Mouse (Mus musculus): ENCODE measurements around the gene Smg1. TPM values are rescaled to one million over a fixed set of nuclear protein-coding genes. Genes with fewer than 3 reads are reported as not detected.

Smg1 gene
- 4.3 and 14.1 TPM in 2 replicates for polyA plus RNA-seq (2012; ENCODE audit: insufficient read depth, low replicate concordance)

- TF ChIP-seq GATA1 (IDR thresholded peaks at IDR 0.05; ENCODE audit: borderline replicate concordance, low read length) (no peak), FLI1 (IDR thresholded peaks at IDR 0.05; ENCODE audit: low read length) (no peak)
- H3K36me3 ChIP-seq (replicated peaks; ENCODE audit: low read length), result peaks cover 3% of the 10 kb centered on the region
- H3K9me3 ChIP-seq, result no peaks in the 10 kb centered on the region
- no peaks in the 10 kb centered on the region for H3K27me3 ChIP-seq (replicated peaks)
- H3K4me3 ChIP-seq (replicated peaks), result peak within 1 kb of the TSS; percentile 99
- H3K4me1 ChIP-seq, result peaks cover 49% of the 10 kb centered on the region
Observed at GRCm38 (mm10) chr7:118243453-118244385, at the start of gene Smg1. Gene Smg1 (minus strand): TSS chr7:118243670.

GRCm38 (mm10) chr7:118283186-118283585 is 39.7 kb upstream of the Smg1 start:
- TF ChIP-seq GATA1 (IDR thresholded peaks at IDR 0.05; ENCODE audit: borderline replicate concordance, low read length) (no peak), FLI1 (IDR thresholded peaks at IDR 0.05; ENCODE audit: low read length) (no peak)
- no peaks in the 10 kb centered on the region for H3K27me3 ChIP-seq (replicated peaks)
- H3K9me3 ChIP-seq, result peaks cover 9% of the 10 kb centered on the region
- H3K4me3 ChIP-seq (replicated peaks), result peak overlapping the region; percentile 23
- peaks cover 3% of the 10 kb centered on the region for H3K36me3 ChIP-seq (replicated peaks; ENCODE audit: low read length)
- peaks cover 46% of the 10 kb centered on the region for H3K4me1 ChIP-seq

GRCm38 (mm10) chr7:118282543-118282942 is 39.1 kb upstream of the Smg1 start:
- no peak for TF ChIP-seq FLI1 (IDR thresholded peaks at IDR 0.05; ENCODE audit: low read length)
- TF ChIP-seq GATA1 (IDR thresholded peaks at IDR 0.05; ENCODE audit: borderline replicate concordance, low read length), result no peak
- Histone ChIP-seq H3K4me3 (replicated peaks) (no peak overlapping the region), H3K36me3 (replicated peaks; ENCODE audit: low read length) (peaks cover 3% of the 10 kb centered on the region), H3K9me3 (peaks cover 9% of the 10 kb centered on the region), H3K4me1 (peaks cover 52% of the 10 kb centered on the region), H3K27me3 (replicated peaks) (no peaks in the 10 kb centered on the region)

- peak overlapping the region; percentile 50 for H3K4me3 ChIP-seq (replicated peaks)
- no peaks in the 10 kb centered on the region for H3K27me3 ChIP-seq (replicated peaks)
- no peaks in the 10 kb centered on the region for H3K9me3 ChIP-seq
- peaks cover 78% of the 10 kb centered on the region for H3K4me1 ChIP-seq
- no peaks in the 10 kb centered on the region for H3K36me3 ChIP-seq (replicated peaks; ENCODE audit: low read length)
- TF ChIP-seq GATA1 (IDR thresholded peaks at IDR 0.05; ENCODE audit: borderline replicate concordance, low read length), result no peak
- no peak for TF ChIP-seq FLI1 (IDR thresholded peaks at IDR 0.05; ENCODE audit: low read length)
Observed at GRCm38 (mm10) chr7:118279521-118279920, 36.1 kb upstream of the Smg1 start.

GRCm38 (mm10) chr7:118277335-118277910 is 34.0 kb upstream of the Smg1 start:
- Histone ChIP-seq H3K36me3 (replicated peaks; ENCODE audit: low read length) (no peaks in the 10 kb centered on the region), H3K27me3 (replicated peaks) (no peaks in the 10 kb centered on the region), H3K4me3 (replicated peaks) (peak overlapping the region; percentile 79), H3K9me3 (no peaks in the 10 kb centered on the region), H3K4me1 (peaks cover 63% of the 10 kb centered on the region)
- TF ChIP-seq GATA1 (IDR thresholded peaks at IDR 0.05; ENCODE audit: borderline replicate concordance, low read length), result no peak
- TF ChIP-seq FLI1 (IDR thresholded peaks at IDR 0.05; ENCODE audit: low read length), result no peak

GRCm38 (mm10) chr7:118276684-118277334 is 33.3 kb upstream of the Smg1 start:
- Histone ChIP-seq H3K27me3 (replicated peaks) (no peaks in the 10 kb centered on the region), H3K9me3 (no peaks in the 10 kb centered on the region), H3K4me3 (replicated peaks) (peak overlapping the region; percentile 78), H3K4me1 (peaks cover 59% of the 10 kb centered on the region), H3K36me3 (replicated peaks; ENCODE audit: low read length) (no peaks in the 10 kb centered on the region)
- TF ChIP-seq FLI1 (IDR thresholded peaks at IDR 0.05; ENCODE audit: low read length) (no peak), GATA1 (IDR thresholded peaks at IDR 0.05; ENCODE audit: borderline replicate concordance, low read length) (no peak)

- Histone ChIP-seq H3K27me3 (replicated peaks) (no peaks in the 10 kb centered on the region), H3K36me3 (replicated peaks; ENCODE audit: low read length) (no peaks in the 10 kb centered on the region), H3K9me3 (no peaks in the 10 kb centered on the region), H3K4me1 (peaks cover 53% of the 10 kb centered on the region), H3K4me3 (replicated peaks) (no peak overlapping the region)
- TF ChIP-seq FLI1 (IDR thresholded peaks at IDR 0.05; ENCODE audit: low read length) (no peak), GATA1 (IDR thresholded peaks at IDR 0.05; ENCODE audit: borderline replicate concordance, low read length) (no peak)
Observed at GRCm38 (mm10) chr7:118275265-118275664, 31.8 kb upstream of the Smg1 start.

- Histone ChIP-seq H3K36me3 (replicated peaks; ENCODE audit: low read length) (no peaks in the 10 kb centered on the region), H3K4me1 (peaks cover 50% of the 10 kb centered on the region), H3K27me3 (replicated peaks) (no peaks in the 10 kb centered on the region), H3K4me3 (replicated peaks) (no peak overlapping the region), H3K9me3 (no peaks in the 10 kb centered on the region)
- no peak for TF ChIP-seq GATA1 (IDR thresholded peaks at IDR 0.05; ENCODE audit: borderline replicate concordance, low read length)
- no peak for TF ChIP-seq FLI1 (IDR thresholded peaks at IDR 0.05; ENCODE audit: low read length)
Observed at GRCm38 (mm10) chr7:118274851-118275250, 31.4 kb upstream of the Smg1 start.

- H3K36me3 ChIP-seq (replicated peaks; ENCODE audit: low read length), result no peaks in the 10 kb centered on the region
- H3K9me3 ChIP-seq, result no peaks in the 10 kb centered on the region
- no peaks in the 10 kb centered on the region for H3K27me3 ChIP-seq (replicated peaks)
- H3K4me3 ChIP-seq (replicated peaks), result no peak overlapping the region
- TF ChIP-seq GATA1 (IDR thresholded peaks at IDR 0.05; ENCODE audit: borderline replicate concordance, low read length) (no peak), FLI1 (IDR thresholded peaks at IDR 0.05; ENCODE audit: low read length) (no peak)
- H3K4me1 ChIP-seq, result peaks cover 46% of the 10 kb centered on the region
Observed at GRCm38 (mm10) chr7:118274169-118274568, 30.7 kb upstream of the Smg1 start.

Data from megakaryocyte, embryonic 14.5 days (primary cell).